Mouse (Mus musculus) stomach, postnatal 0 days (tissue): ENCODE measurements around the gene Ahnak2.

Source experiments
- CTCF ChIP-seq: IDR thresholded peaks from 2 replicates; pipeline ENCODE4 v1.5.1; 2016; ENCODE audit warnings: antibody characterized with exemption, low read depth, mild to moderate bottlenecking, moderate library complexity
- EP300 ChIP-seq: optimal IDR thresholded peaks from 2 replicates; pipeline ENCODE3; 2016; ENCODE audit warnings: antibody characterized with exemption

DNA sequence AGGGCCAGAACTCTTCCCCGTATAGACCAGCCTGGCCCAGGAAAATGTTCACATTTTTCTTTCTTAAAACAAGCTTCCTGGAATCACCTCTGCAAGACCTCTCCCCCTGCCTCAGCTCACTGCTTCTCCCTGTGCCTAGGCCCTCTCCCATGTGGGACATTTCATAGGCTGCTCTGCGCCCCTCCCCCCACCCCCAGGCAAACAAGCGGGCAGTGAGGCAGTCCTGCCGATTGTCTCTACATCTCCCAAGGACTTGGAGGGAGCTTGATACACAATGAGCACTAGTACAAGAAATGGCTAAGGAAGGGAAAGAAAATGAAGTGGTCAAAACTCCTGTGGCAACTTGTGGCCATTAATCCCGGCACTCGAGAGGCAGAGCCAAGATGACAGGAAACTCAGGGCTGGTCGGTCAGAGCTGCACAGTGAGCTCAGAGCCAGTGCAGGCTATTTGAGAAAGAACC, 8.1 kb downstream of the Ahnak2 start:
- no peak for TF ChIP-seq EP300
- no peak for TF ChIP-seq CTCF
